ENCODE assay signal across 8 mouse cellular contexts in genomic region chrX:7842318-7842717, GRCm38 (mm10). TPM values are rescaled to one million over a fixed set of nuclear protein-coding genes. Genes with fewer than 3 reads are reported as not detected.
DNase-seq lines count a peak whose midpoint lies in the region; ATAC-seq lines count a peak whose summit lies in the region.

No protein-coding gene starts in this region.

- peaks cover 26% of the 10 kb centered on the region for H3K4me1 ChIP-seq in heart, embryonic 13.5 days
- H3K4me1 ChIP-seq in limb, embryonic 13.5 days: peaks cover 15% of the 10 kb centered on the region
- H3K4me1 ChIP-seq in neural tube, embryonic 12.5 days: peaks cover 12% of the 10 kb centered on the region; the same call in 1 of the 2 replicates

- ATAC-seq in CD4-positive, CD25-positive, alpha-beta regulatory T cell, adult 4 months: no peak
- ATAC-seq in heart, embryonic 13.5 days (ENCODE audit: extremely low read depth, insufficient number of reproducible peaks, low FRiP score, low TSS enrichment): no peak
- no peak for ATAC-seq in limb, embryonic 13.5 days (ENCODE audit: low FRiP score, low read depth)
- no peak; the same call in 1 of the 2 replicates for ATAC-seq in neural tube, embryonic 12.5 days (ENCODE audit: low FRiP score, low read depth)
- no peak for ATAC-seq in monocyte, adult 5-6 weeks (replicated peaks; ENCODE audit: insufficient number of reproducible peaks, low FRiP score, low TSS enrichment, poor library complexity, severe bottlenecking)

- H3K27ac ChIP-seq in heart, embryonic 13.5 days (replicated peaks): peak overlapping the region; percentile 95
- peak overlapping the region; percentile 82; the same call in 1 of the 2 replicates for H3K27ac ChIP-seq in limb, embryonic 13.5 days
- H3K27ac ChIP-seq in neural tube, embryonic 12.5 days: peak overlapping the region; percentile 57

- 8% methylated on average over 42 of the region's 42 CpGs for WGBS in heart, embryonic 13.5 days
- 20% methylated on average over 42 of the region's 42 CpGs for WGBS in limb, embryonic 13.5 days
- 18% methylated on average over 42 of the region's 42 CpGs for WGBS in neural tube, embryonic 12.5 days

- peak overlapping the region; percentile 94 for H3K9ac ChIP-seq in heart, embryonic 13.5 days
- H3K9ac ChIP-seq in limb, embryonic 13.5 days: peak overlapping the region; percentile 89
- H3K9ac ChIP-seq in neural tube, embryonic 12.5 days: peak overlapping the region; percentile 86

- peak overlapping the region; percentile 80 for H3K4me2 ChIP-seq in heart, embryonic 13.5 days
- peak overlapping the region; percentile 76 for H3K4me2 ChIP-seq in limb, embryonic 13.5 days (replicated peaks)
- H3K4me2 ChIP-seq in neural tube, embryonic 12.5 days (replicated peaks): peak overlapping the region; percentile 72

- H3K9me3 ChIP-seq in heart, embryonic 13.5 days: no peaks in the 10 kb centered on the region; the same call in 1 of the 2 replicates
- H3K9me3 ChIP-seq in limb, embryonic 13.5 days: no peaks in the 10 kb centered on the region
- H3K9me3 ChIP-seq in neural tube, embryonic 12.5 days: no peaks in the 10 kb centered on the region

- no peaks in the 10 kb centered on the region for H3K27me3 ChIP-seq in heart, embryonic 13.5 days (replicated peaks)
- H3K27me3 ChIP-seq in limb, embryonic 13.5 days: no peaks in the 10 kb centered on the region
- H3K27me3 ChIP-seq in neural tube, embryonic 12.5 days (replicated peaks): no peaks in the 10 kb centered on the region

- H3K4me3 ChIP-seq in heart, embryonic 13.5 days: peak overlapping the region; percentile 80
- peak overlapping the region; percentile 75 for H3K4me3 ChIP-seq in limb, embryonic 13.5 days
- peak overlapping the region; percentile 83 for H3K4me3 ChIP-seq in neural tube, embryonic 12.5 days

- peak; percentile 57 for DNase-seq in CD4-positive, CD25-positive, alpha-beta regulatory T cell, adult 2 months (ENCODE audit: low read depth, low spot score)
- peak; percentile 20 for DNase-seq in ovary, postnatal 36 days (ENCODE audit: low spot score)
- no peak for DNase-seq in ovary, postnatal 14 days (ENCODE audit: low spot score)

- 0 out of 2 replicates have a peak, but pooled peaks cover 4% of the 10 kb centered on the region for H3K36me3 ChIP-seq in heart, embryonic 13.5 days
- H3K36me3 ChIP-seq in limb, embryonic 13.5 days: no peaks in the 10 kb centered on the region
- H3K36me3 ChIP-seq in neural tube, embryonic 12.5 days: no peaks in the 10 kb centered on the region

RNA-seq across cellular contexts. Expression of gene Otud5, which starts 1.2 kb away (rescaled TPM):
- 10 to 100 TPM; 13.7 to 28.6 TPM for polyA plus RNA-seq in CD4-positive, CD25-positive, alpha-beta regulatory T cell, adult 4 months (2017; shearing (Covaris generic))
- 28.0 and 29.4 TPM in 2 replicates for polyA plus RNA-seq in heart, embryonic 13.5 days (2015; fragmentation: Nextera tagmentation; extraction: Ambion mirVana)
- 45.4 and 49.8 TPM in 2 replicates for polyA plus RNA-seq in limb, embryonic 13.5 days (2015; fragmentation: Nextera tagmentation; extraction: Ambion mirVana)
- polyA plus RNA-seq in neural tube, embryonic 12.5 days (2016; fragmentation: Nextera tagmentation; extraction: Ambion mirVana): 68.6 and 72.3 TPM in 2 replicates
- total RNA-seq in monocyte, adult 5-6 weeks (2017): 79.5 to 120 TPM (median 107 TPM) in 3 replicates

RNA-seq across cellular contexts. Expression of gene Kcnd1, which starts 20.2 kb away (rescaled TPM):
- polyA plus RNA-seq in CD4-positive, CD25-positive, alpha-beta regulatory T cell, adult 4 months (2017; shearing (Covaris generic)): under 1 TPM; 0.63 to 0.72 TPM
- 0.72 and 1.2 TPM in 2 replicates for polyA plus RNA-seq in heart, embryonic 13.5 days (2015; fragmentation: Nextera tagmentation; extraction: Ambion mirVana)
- 0.94 and 1.7 TPM in 2 replicates for polyA plus RNA-seq in limb, embryonic 13.5 days (2015; fragmentation: Nextera tagmentation; extraction: Ambion mirVana)
- polyA plus RNA-seq in neural tube, embryonic 12.5 days (2016; fragmentation: Nextera tagmentation; extraction: Ambion mirVana): 1.5 and 2.3 TPM in 2 replicates
- total RNA-seq in monocyte, adult 5-6 weeks (2017): 1.3 TPM in 1 of 3 replicates, not detected in the others

RNA-seq across cellular contexts. Expression of gene Pim2, which starts 35.7 kb away (rescaled TPM):
- polyA plus RNA-seq in CD4-positive, CD25-positive, alpha-beta regulatory T cell, adult 4 months (2017; shearing (Covaris generic)): 10 to 100 TPM; 33.6 to 41.9 TPM
- 5.9 and 6.7 TPM in 2 replicates for polyA plus RNA-seq in heart, embryonic 13.5 days (2015; fragmentation: Nextera tagmentation; extraction: Ambion mirVana)
- 4.1 and 4.8 TPM in 2 replicates for polyA plus RNA-seq in limb, embryonic 13.5 days (2015; fragmentation: Nextera tagmentation; extraction: Ambion mirVana)
- polyA plus RNA-seq in neural tube, embryonic 12.5 days (2016; fragmentation: Nextera tagmentation; extraction: Ambion mirVana): 9.3 and 12.8 TPM in 2 replicates
- 3.0 to 9.9 TPM (median 3.6 TPM) in 3 replicates for total RNA-seq in monocyte, adult 5-6 weeks (2017)

RNA-seq across cellular contexts. Expression of gene Slc35a2, which starts 41.5 kb away (rescaled TPM):
- 10 to 100 TPM; 17.1 to 35.7 TPM for polyA plus RNA-seq in CD4-positive, CD25-positive, alpha-beta regulatory T cell, adult 4 months (2017; shearing (Covaris generic))
- 24.1 and 25.4 TPM in 2 replicates for polyA plus RNA-seq in heart, embryonic 13.5 days (2015; fragmentation: Nextera tagmentation; extraction: Ambion mirVana)
- polyA plus RNA-seq in limb, embryonic 13.5 days (2015; fragmentation: Nextera tagmentation; extraction: Ambion mirVana): 45.2 and 50.2 TPM in 2 replicates
- polyA plus RNA-seq in neural tube, embryonic 12.5 days (2016; fragmentation: Nextera tagmentation; extraction: Ambion mirVana): 35.4 and 36.5 TPM in 2 replicates
- total RNA-seq in monocyte, adult 5-6 weeks (2017): 7.9 to 18.1 TPM (median 15.9 TPM) in 3 replicates

RNA-seq across cellular contexts. Expression of gene Gripap1, which starts 52.8 kb away (rescaled TPM):
- polyA plus RNA-seq in CD4-positive, CD25-positive, alpha-beta regulatory T cell, adult 4 months (2017; shearing (Covaris generic)): 10 to 100 TPM; 58.7 to 98.2 TPM
- polyA plus RNA-seq in heart, embryonic 13.5 days (2015; fragmentation: Nextera tagmentation; extraction: Ambion mirVana): 26.7 and 27.3 TPM in 2 replicates
- 42.0 and 47.3 TPM in 2 replicates for polyA plus RNA-seq in limb, embryonic 13.5 days (2015; fragmentation: Nextera tagmentation; extraction: Ambion mirVana)
- polyA plus RNA-seq in neural tube, embryonic 12.5 days (2016; fragmentation: Nextera tagmentation; extraction: Ambion mirVana): 73.3 and 81.4 TPM in 2 replicates
- total RNA-seq in monocyte, adult 5-6 weeks (2017): 67.2 to 156 TPM (median 123 TPM) in 3 replicates
